Mouse (Mus musculus): ENCODE measurements around the gene Tacc2.
A peak's percentile ranks its signal among the peaks of the same experiment; 100 is the strongest.

Gene Tacc2

DNA sequence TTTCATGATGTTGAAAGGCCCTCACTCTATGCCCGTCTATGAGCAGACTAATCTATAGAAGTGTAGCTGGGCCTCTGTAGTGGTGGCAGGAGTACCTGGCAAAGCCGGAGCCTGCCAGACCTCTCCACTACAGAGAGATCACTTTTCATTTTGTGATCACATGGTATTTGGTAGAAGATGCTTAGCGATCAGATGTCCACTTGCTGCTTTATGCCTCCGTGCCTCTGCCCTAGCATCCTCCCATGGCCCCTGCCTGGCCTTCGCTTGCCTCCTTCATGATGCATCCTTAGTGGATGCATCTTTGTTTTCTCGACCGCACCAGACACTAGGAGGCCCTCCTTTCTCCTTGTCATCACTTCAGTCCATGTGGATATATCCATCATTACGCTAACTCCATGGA is 79.7 kb downstream of the Tacc2 start:
- no peak for DNase-seq

- peak; percentile 75 for DNase-seq
These were observed 80.5 kb downstream of the Tacc2 start for GRCm38 (mm10) chr7:130657751-130658150.

- DNase-seq: no peak
These were observed 81.9 kb downstream of the Tacc2 start for GRCm38 (mm10) chr7:130659129-130659528.

DNA sequence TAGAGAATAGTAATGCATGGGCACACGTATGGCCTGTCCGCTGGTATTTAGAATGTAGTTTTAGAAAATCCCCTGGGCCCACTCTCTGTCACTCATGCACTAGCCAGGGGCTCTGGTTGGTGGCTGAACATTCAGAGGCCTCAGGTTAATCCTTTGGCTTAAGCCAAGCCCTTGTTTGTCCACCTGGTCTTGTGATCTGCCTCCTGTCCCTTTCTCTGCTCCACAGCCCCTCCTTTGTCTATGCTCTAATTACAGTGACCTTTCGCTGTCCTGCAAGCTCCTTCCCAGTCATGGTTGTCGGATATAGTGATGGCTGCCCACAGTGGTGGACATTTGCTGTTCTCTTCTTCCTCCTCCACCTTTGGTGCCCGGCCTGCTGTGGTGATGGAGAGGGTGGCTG is 85.0 kb downstream of the Tacc2 start:
- DNase-seq: no peak

GRCm38 (mm10) chr7:130662869-130663268 is 85.6 kb downstream of the Tacc2 start:
- DNase-seq: no peak

- no peak for DNase-seq
These were observed 86.8 kb downstream of the Tacc2 start for GRCm38 (mm10) chr7:130664037-130664436.

DNA sequence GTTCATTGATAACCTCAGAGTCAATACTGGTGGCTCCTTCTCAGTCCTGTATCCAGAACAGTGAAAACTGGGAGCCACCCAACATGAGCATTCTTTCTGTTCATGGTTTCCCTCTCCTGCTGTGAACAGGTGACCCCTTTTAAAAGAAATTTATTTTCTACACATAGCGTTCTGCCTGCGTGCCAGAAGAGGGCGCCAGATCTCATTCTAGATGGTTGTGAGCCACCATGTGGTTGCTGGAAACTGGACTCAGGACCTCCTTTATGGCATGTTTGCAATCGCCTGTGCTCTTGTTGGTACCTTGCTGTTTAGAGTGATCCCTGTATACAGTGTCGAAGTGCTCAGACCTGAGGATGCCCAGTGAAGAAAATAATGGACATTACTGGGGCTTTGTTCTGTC is 87.4 kb downstream of the Tacc2 start:
- no peak for DNase-seq

- no peak for DNase-seq
These were observed 88.1 kb downstream of the Tacc2 start for GRCm38 (mm10) chr7:130665358-130665757.

GRCm38 (mm10) chr7:130668013-130668412 is 90.8 kb downstream of the Tacc2 start:
- DNase-seq: peak in 1 of 2 experiments; percentile 55

GRCm38 (mm10) chr7:130668729-130669281 is 91.6 kb downstream of the Tacc2 start:
- DNase-seq: peak; percentile 76 to 87

GRCm38 (mm10) chr7:130669370-130669881 is 92.2 kb downstream of the Tacc2 start:
- peak; percentile 82 to 83 for DNase-seq

DNA sequence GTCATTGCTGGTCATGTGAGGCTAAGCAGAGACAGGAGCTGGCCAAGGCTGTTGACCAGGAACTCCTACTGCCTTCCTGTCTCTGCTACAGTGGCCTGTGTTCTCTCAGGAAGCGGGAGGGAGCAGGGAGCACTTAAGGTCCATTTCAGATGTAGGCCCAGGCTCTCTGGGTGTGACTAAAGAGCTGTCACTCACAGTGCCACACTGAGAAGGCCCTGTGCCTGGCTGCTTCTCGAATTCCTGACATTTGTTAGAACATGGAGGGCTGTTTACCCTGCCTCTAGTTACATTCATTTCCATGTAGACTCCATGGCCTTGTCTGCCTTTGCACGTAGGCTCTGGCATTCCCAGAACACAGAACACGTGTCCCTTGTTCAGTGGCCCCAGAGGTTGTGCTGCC is 93.1 kb downstream of the Tacc2 start:
- DNase-seq: peak in 1 of 2 experiments; percentile 53

GRCm38 (mm10) chr7:130671301-130671700 is 94.1 kb downstream of the Tacc2 start:
- DNase-seq: peak in 1 of 2 experiments; percentile 46

DNA sequence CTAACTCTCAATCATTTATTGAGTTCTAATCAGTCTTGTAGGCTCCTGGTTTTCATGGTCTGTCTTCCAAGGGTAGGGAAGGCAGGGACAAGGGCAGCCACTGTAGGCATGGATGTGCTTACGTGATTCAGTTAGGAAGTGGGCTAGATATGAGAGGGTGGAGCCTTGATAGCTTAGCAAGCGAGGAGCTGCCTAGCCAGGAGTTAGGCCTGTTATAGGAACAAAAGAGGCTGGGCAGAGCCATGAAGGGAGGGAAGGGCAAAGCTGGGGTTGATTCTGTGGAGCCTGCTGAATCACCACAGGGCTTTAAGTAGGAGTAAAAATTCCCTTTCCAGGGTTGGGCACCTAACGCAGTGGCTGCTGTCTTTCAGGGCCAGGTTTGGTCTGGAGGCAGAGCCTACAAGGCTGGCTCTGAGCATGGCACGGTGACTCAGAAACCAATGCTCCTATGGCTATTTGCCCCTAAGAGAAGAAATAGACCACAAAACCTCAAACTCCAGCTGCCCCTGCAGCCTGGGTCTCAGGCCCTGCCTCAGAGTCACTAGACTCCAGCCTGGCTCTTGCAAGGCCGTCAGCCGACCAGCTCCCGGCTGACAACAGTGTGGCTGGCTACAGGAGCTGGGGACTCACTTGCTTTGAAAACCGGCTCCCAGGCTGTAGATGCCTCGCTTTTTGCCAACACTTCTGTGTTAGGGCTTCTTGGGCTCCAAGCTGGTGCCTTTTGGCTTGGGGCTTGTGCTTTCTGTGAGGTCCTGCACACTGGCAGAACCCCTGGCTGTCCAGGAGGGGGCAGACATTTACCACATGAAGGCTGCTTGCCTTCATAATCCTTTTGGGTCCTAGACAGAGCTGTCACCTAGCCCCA is 96.2 kb downstream of the Tacc2 start:
- DNase-seq: no peak

DNA sequence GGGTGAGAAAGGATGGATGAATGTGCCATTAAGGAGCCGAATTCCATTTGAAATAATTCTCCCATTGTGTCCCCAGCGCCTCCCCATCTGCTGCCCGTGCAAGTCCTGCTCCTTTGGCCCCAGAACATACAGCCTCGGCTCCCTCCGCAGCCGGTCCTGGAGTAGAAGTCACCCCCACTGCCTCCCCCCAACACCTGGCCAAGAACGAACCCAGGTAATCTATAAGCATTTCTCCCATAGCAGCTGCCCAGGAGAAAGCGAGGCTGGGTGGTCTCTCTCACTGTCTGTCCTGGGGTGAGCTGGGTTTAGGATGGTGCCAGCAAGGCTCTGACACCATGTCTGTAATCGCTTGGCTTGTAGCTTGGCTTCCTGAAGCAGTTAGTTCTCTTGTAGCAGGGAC is 97.3 kb downstream of the Tacc2 start:
- DNase-seq: no peak

DNA sequence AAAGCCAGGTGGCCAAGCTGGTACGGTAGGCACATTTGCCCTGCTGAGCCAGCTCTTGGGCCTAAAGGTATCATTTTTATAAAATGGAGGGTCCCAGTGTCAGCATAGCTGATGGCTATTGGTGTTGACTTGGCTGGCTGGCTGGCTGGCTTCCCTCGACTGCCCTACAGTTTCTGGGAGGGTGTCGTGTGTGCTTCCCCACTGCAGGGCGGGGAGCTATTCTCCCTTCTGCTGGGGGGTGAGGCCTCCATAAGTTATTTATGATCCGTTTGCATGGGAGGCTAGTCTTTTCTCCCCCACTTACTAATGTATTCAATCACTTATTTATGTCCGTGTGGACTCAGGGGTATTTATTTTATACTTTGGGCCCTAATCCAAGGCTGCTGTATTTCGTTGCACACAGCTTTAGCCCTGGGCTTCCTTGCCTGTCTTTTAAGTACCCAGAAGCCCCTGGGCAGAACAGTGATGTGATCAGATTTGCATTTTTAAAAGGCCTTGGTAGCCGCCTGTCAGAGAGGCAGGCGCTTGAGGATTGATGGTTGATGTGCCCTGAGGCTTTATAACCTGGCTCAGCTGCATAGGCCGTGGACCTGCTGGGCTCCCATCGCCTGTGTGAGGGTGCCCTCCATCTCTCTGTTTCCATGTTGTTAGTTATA is 99.8 kb downstream of the Tacc2 start:
- no peak for DNase-seq

DNA sequence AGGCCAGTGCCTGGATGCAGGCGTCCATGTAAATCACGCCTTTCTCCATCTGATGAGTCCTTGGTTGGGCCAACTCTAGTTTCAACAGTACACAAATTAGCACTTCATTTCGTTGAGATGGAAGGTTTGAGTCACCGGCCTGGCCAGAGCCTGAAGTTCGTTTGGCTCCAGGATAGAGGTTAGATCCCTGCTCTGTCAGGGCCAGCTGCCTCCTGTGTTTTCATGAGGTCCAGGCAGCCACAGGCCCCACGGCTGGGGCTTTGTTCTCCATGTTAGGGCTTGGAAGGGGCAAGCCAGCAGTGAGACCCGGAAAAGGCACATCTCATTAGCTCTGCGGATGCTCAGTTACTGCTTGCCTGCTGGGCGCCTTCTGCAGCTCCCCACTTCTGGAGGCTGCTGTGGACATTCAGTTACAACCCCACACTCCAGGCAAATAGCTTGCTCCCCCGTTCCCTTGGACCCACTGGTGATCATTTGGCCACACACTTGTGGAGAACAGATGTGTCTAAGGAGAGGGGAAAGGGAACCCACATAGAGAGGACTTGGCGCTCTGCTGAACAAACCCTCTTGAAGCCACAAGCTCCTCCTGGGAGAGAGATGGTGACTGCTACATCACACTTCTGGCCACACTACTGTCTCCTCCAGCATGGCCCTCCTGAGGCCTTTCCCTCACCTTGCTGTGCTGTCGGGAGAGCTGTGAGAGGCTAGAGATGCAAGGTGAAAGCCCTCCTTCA is 100.5 kb downstream of the Tacc2 start:
- DNase-seq: no peak

GRCm38 (mm10) chr7:130678414-130678813 is 101.2 kb downstream of the Tacc2 start:
- DNase-seq: no peak

DNA sequence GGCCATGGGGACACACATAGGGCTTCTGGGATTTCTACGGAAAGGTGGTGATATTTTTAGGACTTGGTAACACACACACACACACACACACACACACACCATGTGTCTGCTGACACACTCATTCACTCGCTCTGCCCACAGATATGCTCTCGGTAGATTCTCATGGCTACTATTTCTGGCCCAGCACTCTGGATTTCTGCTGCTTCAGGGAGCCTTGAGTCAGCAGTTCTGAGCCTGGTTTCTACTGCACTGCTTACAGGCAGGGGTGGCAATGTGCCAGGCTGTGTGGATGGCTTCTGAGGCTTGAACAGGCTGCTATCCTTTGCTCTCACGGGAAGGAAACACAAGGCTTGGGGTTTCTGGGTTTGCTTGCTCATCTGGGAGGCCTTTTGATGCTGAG is 104.6 kb downstream of the Tacc2 start:
- peak; percentile 80 to 83 for DNase-seq

DNA sequence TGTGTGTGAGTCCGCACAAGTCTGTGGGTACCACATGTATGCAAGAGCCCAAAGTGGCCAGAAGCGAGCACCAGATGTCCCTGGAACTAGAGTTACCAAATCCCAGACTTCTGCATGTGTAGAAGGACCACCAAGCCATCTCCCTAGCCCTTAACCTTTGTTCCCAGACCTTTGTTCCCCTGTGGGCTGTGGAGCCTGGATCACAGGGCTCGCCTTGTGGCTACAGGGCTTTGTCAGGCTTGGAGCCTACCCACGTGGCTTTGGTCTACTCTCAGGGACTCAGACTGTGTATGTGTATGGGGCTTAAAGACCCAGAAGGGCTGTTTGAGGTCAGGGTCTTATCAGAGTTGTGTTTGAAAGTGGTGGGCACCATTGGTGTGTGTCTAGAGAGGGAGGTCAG is 111.4 kb downstream of the Tacc2 start:
- peak; percentile 48 to 49 for DNase-seq

DNA sequence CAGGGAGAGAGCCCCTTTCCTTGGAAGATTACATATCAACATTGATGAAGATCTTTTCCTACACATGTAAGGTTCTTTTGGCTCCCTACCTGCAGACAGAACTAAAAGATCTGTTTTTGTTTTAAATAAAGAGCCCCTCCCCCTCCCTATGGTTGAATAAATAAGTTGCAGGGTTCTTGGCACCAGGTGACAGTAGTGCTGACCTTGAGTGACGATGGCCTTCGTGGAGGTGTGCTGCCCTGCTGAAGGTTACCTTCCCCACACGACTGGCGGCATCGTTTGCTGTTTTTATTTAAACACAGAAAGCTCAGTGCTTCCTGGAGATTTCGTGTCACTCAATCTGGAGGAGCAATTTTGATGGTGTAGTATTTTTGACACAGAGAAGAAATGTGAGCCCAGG is 113.6 kb downstream of the Tacc2 start:
- DNase-seq: peak in 1 of 2 experiments; percentile 46

GRCm38 (mm10) chr7:130691931-130692330 is 114.7 kb downstream of the Tacc2 start:
- DNase-seq: no peak

GRCm38 (mm10) chr7:130692392-130692942 is 115.2 kb downstream of the Tacc2 start:
- no peak for DNase-seq

All from kidney, adult 8-10 months (tissue).